Mouse (Mus musculus): Measurements from ENCODE around the gene Ptpn22.

DNA sequence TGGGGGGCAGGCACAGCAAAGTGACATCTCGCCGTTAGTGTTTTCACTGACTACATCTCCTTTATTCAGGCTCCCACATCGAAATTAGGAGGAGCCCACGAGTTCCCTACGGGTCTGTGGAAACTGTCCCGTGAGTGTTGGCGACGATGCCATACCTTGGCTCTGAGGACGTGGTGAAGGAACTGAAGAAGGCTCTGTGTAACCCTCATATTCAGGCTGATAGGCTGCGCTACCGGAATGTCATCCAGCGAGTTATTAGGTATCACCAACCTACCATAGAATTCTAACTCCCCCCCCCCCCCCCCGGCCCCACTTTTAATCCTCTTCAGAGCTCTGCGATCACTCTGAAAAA, 49.8 kb upstream of the Ptpn22 start:
- TF ChIP-seq POLR2A (IDR thresholded peaks at IDR 0.05; ENCODE audit: control insufficient read depth, extremely low read depth, insufficient read depth, low read length, poor library complexity), result no peak
- no peak for TF ChIP-seq CTCF (IDR thresholded peaks at IDR 0.05; ENCODE audit: borderline replicate concordance, control insufficient read depth, extremely low read depth, insufficient read depth, low read length, poor library complexity)

Measured in thymus, adult 2 months (tissue).